Mouse (Mus musculus): ENCODE data around the gene Sorcs3. TPM values are rescaled to one million over a fixed set of nuclear protein-coding genes. Genes with fewer than 3 reads are reported as not detected.

Gene Sorcs3
- polyA plus RNA-seq, 1 experiment from 2014 or later: 5.9 TPM

DNA sequence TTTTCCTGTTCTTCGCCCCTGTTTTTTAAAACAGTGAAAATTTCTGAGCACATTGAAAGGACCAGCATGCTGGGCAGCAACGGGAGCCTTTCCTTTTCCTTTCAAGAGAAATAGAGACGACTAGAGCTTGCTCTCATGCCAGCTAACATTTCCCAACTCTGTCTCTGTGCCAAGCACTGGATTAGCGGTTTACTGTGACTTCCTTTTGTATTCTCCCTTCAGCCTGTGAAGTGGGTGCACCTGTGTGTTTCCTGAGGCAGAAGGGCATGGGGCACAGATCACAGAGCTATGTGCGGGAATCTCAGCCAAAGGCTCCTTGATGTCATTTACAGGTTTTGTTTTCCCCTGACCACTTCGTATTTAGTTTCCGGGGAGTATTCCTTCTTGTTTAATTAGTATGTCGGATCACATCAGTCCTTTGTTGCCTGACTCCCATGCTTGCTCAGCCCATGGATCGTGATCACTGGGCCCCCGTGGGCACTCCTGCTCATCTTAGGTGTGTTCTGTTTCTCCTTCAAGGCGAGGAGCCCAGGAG lies 172.2 kb downstream of the Sorcs3 start:
- Histone ChIP-seq H3K9me3 (ENCODE audit: control insufficient read depth, low read length) (no peaks in the 10 kb centered on the region), H3K9ac (ENCODE audit: low read length) (no peak overlapping the region), H3K27ac (ENCODE audit: low read depth, low read length) (no peak overlapping the region), H3K4me1 (ENCODE audit: control insufficient read depth, insufficient read depth, low read length) (no peaks in the 10 kb centered on the region), H3K36me3 (ENCODE audit: control insufficient read depth, insufficient read depth, low read length) (no peaks in the 10 kb centered on the region), H3K27me3 (ENCODE audit: control insufficient read depth, insufficient read depth, low read length) (no peaks in the 10 kb centered on the region), H3K4me2 (ENCODE audit: low read depth) (no peak overlapping the region), H3K4me3 (ENCODE audit: low read depth, low read length) (no peak overlapping the region)
- ATAC-seq (ENCODE audit: insufficient read depth, low FRiP score, low TSS enrichment): no peak
- no peak for DNase-seq (ENCODE audit: low spot score)
- WGBS: 85% methylated on average over 11 of the region's 11 CpGs

DNA sequence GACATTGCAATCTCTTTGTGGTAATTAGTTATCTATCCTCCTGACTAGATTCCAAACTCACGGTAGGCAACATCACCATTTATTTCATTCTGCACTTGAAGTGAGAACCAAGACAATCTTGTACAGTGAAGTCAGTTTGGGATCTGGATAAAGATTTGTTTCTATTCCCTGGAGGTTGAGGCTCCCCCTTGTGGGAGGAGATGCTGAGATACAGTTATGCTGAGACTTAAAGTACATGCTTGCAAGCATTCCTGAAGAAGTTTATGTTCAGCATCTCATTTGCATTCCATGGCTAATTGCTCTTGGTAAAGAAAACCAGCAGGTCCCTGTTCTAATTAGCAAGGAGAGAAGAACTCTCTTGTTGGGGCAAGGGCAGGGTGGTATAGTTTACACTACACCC lies 185.7 kb downstream of the Sorcs3 start:
- WGBS: 85% methylated on average over 1 of the region's 1 CpGs
- no peaks in the 10 kb centered on the region for H3K9me3 ChIP-seq (ENCODE audit: control insufficient read depth, low read length)
- H3K36me3 ChIP-seq (ENCODE audit: control insufficient read depth, insufficient read depth, low read length): no peaks in the 10 kb centered on the region
- DNase-seq (ENCODE audit: low spot score): no peak
- no peaks in the 10 kb centered on the region for H3K4me1 ChIP-seq (ENCODE audit: control insufficient read depth, insufficient read depth, low read length)
- ATAC-seq (ENCODE audit: insufficient read depth, low FRiP score, low TSS enrichment): no peak
- no peak overlapping the region for H3K4me3 ChIP-seq (ENCODE audit: low read depth, low read length)
- no peak overlapping the region for H3K9ac ChIP-seq (ENCODE audit: low read length)
- H3K4me2 ChIP-seq (ENCODE audit: low read depth): no peak overlapping the region
- no peak overlapping the region for H3K27ac ChIP-seq (ENCODE audit: low read depth, low read length)
- no peaks in the 10 kb centered on the region for H3K27me3 ChIP-seq (ENCODE audit: control insufficient read depth, insufficient read depth, low read length)

DNA sequence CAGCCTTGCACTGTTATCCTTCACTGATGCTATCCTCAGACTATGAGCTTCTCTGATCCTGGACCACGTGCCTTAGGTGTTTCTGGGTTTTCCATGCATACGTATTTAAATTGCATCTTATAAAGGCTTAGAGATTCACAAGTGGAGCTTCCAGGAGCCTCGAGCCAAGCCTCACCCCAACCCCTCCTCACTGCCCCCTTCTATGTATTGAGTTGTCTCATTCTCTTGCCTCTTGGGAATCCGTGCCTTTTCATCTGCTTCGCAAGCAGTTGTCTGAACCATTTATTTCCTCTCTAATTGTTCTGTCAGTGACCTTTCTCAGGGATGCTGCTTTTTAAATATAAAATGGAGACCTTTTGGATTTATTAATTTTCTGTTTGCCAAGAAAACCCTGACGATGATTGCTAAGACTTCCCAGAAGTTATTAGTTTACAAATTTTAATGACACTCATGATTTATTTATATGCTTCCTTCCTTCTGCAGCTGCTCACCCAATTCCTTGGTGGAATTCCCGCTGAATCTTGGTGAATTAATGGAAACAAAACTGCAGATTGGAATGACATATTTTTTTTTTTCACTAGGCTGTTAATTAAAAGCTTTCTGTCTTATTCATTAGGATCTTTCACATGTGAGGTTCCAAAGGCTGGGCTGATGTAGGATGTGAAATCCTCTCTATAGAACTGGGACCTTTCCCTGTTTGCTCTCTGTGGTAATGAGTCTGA lies 199.1 kb downstream of the Sorcs3 start:
- ATAC-seq (ENCODE audit: insufficient read depth, low FRiP score, low TSS enrichment): no peak
- Histone ChIP-seq H3K36me3 (ENCODE audit: control insufficient read depth, insufficient read depth, low read length) (no peaks in the 10 kb centered on the region), H3K27me3 (ENCODE audit: control insufficient read depth, insufficient read depth, low read length) (no peaks in the 10 kb centered on the region), H3K4me2 (ENCODE audit: low read depth) (no peak overlapping the region), H3K4me3 (ENCODE audit: low read depth, low read length) (no peak overlapping the region), H3K4me1 (ENCODE audit: control insufficient read depth, insufficient read depth, low read length) (no peaks in the 10 kb centered on the region), H3K9ac (ENCODE audit: low read length) (no peak overlapping the region), H3K9me3 (ENCODE audit: control insufficient read depth, low read length) (no peaks in the 10 kb centered on the region), H3K27ac (ENCODE audit: low read depth, low read length) (no peak overlapping the region)
- 54% methylated on average over 7 of the region's 7 CpGs for WGBS
- DNase-seq (ENCODE audit: low spot score): no peak

DNA sequence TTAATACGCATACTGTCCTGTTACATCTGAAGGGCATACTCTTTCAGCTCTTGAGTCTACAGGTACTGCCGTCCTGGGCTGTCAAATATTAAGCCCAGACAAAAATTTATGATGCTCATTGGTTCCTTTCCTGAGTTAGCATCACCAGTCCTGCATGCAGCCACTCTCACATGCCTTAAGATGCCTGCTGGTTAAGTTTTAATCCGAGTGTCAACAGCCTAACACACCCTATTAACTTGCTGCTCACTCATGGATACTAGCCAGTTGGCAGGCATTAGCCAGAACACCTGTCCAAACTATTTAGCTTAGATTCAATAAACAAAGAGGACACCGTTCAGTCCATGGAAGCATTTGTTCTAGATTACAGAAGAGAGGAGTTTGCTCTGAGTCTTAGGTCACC lies 202.4 kb downstream of the Sorcs3 start:
- no peak for DNase-seq (ENCODE audit: low spot score)
- Histone ChIP-seq H3K9me3 (ENCODE audit: control insufficient read depth, low read length) (no peaks in the 10 kb centered on the region), H3K4me2 (ENCODE audit: low read depth) (no peak overlapping the region), H3K27ac (ENCODE audit: low read depth, low read length) (no peak overlapping the region), H3K4me3 (ENCODE audit: low read depth, low read length) (no peak overlapping the region), H3K9ac (ENCODE audit: low read length) (no peak overlapping the region), H3K27me3 (ENCODE audit: control insufficient read depth, insufficient read depth, low read length) (no peaks in the 10 kb centered on the region), H3K36me3 (ENCODE audit: control insufficient read depth, insufficient read depth, low read length) (no peaks in the 10 kb centered on the region), H3K4me1 (ENCODE audit: control insufficient read depth, insufficient read depth, low read length) (no peaks in the 10 kb centered on the region)
- 78% methylated on average over 4 of the region's 4 CpGs for WGBS
- ATAC-seq (ENCODE audit: insufficient read depth, low FRiP score, low TSS enrichment): no peak

DNA sequence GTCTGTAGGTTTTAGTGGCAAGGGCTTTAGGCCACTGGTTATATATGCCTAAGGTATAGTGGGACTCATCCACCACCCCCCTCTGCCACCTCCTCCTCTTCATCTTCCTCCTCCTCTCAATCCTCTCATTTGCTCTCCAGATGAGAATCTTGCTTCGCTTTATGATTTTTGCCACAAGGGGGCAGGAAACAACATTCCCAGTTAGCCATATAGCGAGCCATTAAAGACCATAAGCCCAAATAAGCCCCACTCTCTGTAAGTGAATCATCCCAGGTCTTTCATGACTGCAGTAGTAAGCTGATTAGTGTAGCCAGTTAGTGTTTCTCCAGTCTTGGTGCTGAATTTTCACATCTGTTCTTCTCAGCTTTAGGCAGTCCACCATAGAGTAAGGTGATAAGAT lies 205.5 kb downstream of the Sorcs3 start:
- no peaks in the 10 kb centered on the region for H3K9me3 ChIP-seq (ENCODE audit: control insufficient read depth, low read length)
- DNase-seq (ENCODE audit: low spot score): no peak
- H3K4me3 ChIP-seq (ENCODE audit: low read depth, low read length): no peak overlapping the region
- H3K4me1 ChIP-seq (ENCODE audit: control insufficient read depth, insufficient read depth, low read length): no peaks in the 10 kb centered on the region
- H3K9ac ChIP-seq (ENCODE audit: low read length): no peak overlapping the region
- H3K27ac ChIP-seq (ENCODE audit: low read depth, low read length): no peak overlapping the region
- ATAC-seq (ENCODE audit: insufficient read depth, low FRiP score, low TSS enrichment): no peak
- H3K27me3 ChIP-seq (ENCODE audit: control insufficient read depth, insufficient read depth, low read length): no peaks in the 10 kb centered on the region
- no peaks in the 10 kb centered on the region for H3K36me3 ChIP-seq (ENCODE audit: control insufficient read depth, insufficient read depth, low read length)
- 34% methylated on average over 2 of the region's 2 CpGs for WGBS
- no peak overlapping the region for H3K4me2 ChIP-seq (ENCODE audit: low read depth)

DNA sequence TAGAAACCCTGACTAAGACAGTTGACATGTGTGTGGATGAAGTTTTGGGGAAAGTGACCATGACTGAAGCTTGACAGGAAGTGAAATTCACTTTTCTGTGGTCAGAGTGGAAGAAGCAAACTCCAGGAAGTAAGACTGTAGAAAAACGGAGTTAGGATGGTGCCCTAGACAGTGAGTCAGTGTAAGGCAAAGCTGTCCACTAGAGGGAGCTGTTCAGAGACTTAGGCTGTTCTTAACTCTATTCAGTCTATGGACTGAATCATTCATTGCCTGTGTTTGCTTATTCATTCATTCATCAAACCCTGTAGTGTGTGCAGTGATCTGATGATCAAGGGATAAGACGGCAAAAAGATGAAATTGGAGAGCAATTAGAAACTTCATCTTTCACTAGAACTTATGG lies 208.0 kb downstream of the Sorcs3 start:
- no peak; the same call in 1 of the 2 replicates for ATAC-seq (ENCODE audit: insufficient read depth, low FRiP score, low TSS enrichment)

DNA sequence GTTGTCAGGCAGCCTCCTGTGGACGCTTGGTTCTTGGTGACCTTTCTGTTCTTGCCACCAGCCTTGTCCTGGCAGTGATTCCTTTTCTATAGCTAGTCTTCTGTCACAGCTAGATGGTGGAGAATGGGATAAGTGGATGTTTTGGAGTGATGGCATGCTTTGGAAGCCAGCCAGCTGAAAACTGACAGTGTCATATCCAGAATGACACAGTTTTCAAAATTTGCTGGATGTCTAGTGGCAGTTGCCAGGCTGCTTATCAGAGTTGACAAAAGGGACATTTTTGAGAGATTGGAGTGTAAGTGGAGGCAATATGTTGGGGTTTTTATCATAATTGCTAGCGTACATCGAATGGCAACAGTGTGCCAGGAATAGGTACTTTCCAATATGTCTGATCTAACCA lies 212.5 kb downstream of the Sorcs3 start:
- Histone ChIP-seq H3K36me3 (ENCODE audit: control insufficient read depth, insufficient read depth, low read length) (no peaks in the 10 kb centered on the region), H3K4me1 (ENCODE audit: control insufficient read depth, insufficient read depth, low read length) (no peaks in the 10 kb centered on the region), H3K27ac (ENCODE audit: low read depth, low read length) (no peak overlapping the region), H3K27me3 (ENCODE audit: control insufficient read depth, insufficient read depth, low read length) (no peaks in the 10 kb centered on the region), H3K4me3 (ENCODE audit: low read depth, low read length) (no peak overlapping the region), H3K9ac (ENCODE audit: low read length) (no peak overlapping the region), H3K4me2 (ENCODE audit: low read depth) (no peak overlapping the region), H3K9me3 (ENCODE audit: control insufficient read depth, low read length) (no peaks in the 10 kb centered on the region)
- DNase-seq (ENCODE audit: low spot score) (no peak), ATAC-seq (ENCODE audit: insufficient read depth, low FRiP score, low TSS enrichment) (no peak)
- 92% methylated on average over 3 of the region's 3 CpGs for WGBS

More for the DNA sequence above, 208.0 kb downstream of the Sorcs3 start:
- no peaks in the 10 kb centered on the region for H3K9me3 ChIP-seq (ENCODE audit: control insufficient read depth, low read length)
- no peaks in the 10 kb centered on the region for H3K36me3 ChIP-seq (ENCODE audit: control insufficient read depth, insufficient read depth, low read length)
- no peak overlapping the region for H3K4me3 ChIP-seq (ENCODE audit: low read depth, low read length)
- H3K9ac ChIP-seq (ENCODE audit: low read length): no peak overlapping the region
- H3K4me1 ChIP-seq (ENCODE audit: control insufficient read depth, insufficient read depth, low read length): no peaks in the 10 kb centered on the region
- no peak for DNase-seq (ENCODE audit: low spot score)
- no peaks in the 10 kb centered on the region for H3K27me3 ChIP-seq (ENCODE audit: control insufficient read depth, insufficient read depth, low read length)
- H3K4me2 ChIP-seq (ENCODE audit: low read depth): no peak overlapping the region
- H3K27ac ChIP-seq (ENCODE audit: low read depth, low read length): no peak overlapping the region
- WGBS: 59% methylated on average over 2 of the region's 2 CpGs

DNA sequence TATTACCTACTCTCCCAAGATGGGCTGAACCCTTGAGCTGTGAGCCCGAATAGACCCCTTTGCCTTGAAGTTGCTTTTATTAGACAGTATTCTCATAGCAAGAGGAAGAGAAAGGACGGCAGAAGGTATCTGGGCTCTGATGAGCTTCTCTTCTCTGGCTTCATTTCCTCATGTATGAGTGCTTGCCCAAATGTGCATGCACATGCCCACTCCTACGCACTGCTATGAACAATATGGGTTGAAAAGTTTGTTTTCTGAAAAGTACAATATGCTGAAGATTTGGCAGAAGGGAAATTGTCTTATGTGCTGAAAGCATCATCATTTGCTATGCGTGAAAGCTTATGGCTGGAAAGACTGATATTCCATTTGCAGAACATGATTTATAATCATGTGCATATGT lies 223.4 kb downstream of the Sorcs3 start:
- no peak for ATAC-seq (ENCODE audit: insufficient read depth, low FRiP score, low TSS enrichment)
- no peaks in the 10 kb centered on the region for H3K36me3 ChIP-seq (ENCODE audit: control insufficient read depth, insufficient read depth, low read length)

DNA sequence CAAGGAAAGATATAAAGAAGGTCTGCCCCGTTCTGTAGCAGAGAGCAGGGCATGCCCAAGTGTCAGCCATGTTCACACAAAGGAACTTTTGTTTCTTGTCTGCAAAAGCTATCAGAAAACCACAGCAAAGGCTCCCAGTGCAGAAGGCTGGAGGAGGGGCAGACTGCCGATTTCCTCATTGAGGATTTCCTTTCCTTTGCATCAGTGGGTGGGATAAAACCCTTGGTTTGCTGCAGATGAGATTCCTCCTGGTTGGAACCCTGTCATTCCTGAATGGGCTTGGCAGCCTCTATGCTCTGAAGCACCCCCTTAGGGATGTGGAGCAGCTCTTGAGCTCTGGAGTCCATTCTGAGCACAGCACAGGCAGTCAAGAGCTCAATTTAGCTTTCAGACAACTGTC lies 223.9 kb downstream of the Sorcs3 start:
- 14% methylated on average over 2 of the region's 2 CpGs for WGBS

More for the DNA sequence above, 223.4 kb downstream of the Sorcs3 start:
- no peak for DNase-seq (ENCODE audit: low spot score)
- Histone ChIP-seq H3K4me2 (ENCODE audit: low read depth) (no peak overlapping the region), H3K27ac (ENCODE audit: low read depth, low read length) (no peak overlapping the region), H3K9me3 (ENCODE audit: control insufficient read depth, low read length) (no peaks in the 10 kb centered on the region), H3K9ac (ENCODE audit: low read length) (no peak overlapping the region), H3K27me3 (ENCODE audit: control insufficient read depth, insufficient read depth, low read length) (no peaks in the 10 kb centered on the region), H3K4me3 (ENCODE audit: low read depth, low read length) (no peak overlapping the region), H3K4me1 (ENCODE audit: control insufficient read depth, insufficient read depth, low read length) (no peaks in the 10 kb centered on the region)
- 85% methylated on average over 4 of the region's 4 CpGs for WGBS

More for the DNA sequence above, 223.9 kb downstream of the Sorcs3 start:
- Histone ChIP-seq H3K27ac (ENCODE audit: low read depth, low read length) (no peak overlapping the region), H3K4me3 (ENCODE audit: low read depth, low read length) (no peak overlapping the region), H3K36me3 (ENCODE audit: control insufficient read depth, insufficient read depth, low read length) (no peaks in the 10 kb centered on the region), H3K27me3 (ENCODE audit: control insufficient read depth, insufficient read depth, low read length) (no peaks in the 10 kb centered on the region), H3K4me2 (ENCODE audit: low read depth) (no peak overlapping the region), H3K9ac (ENCODE audit: low read length) (no peak overlapping the region), H3K9me3 (ENCODE audit: control insufficient read depth, low read length) (no peaks in the 10 kb centered on the region), H3K4me1 (ENCODE audit: control insufficient read depth, insufficient read depth, low read length) (no peaks in the 10 kb centered on the region)
- DNase-seq (ENCODE audit: low spot score): peak; percentile 17
- ATAC-seq (ENCODE audit: insufficient read depth, low FRiP score, low TSS enrichment): no peak
